Mouse (Mus musculus) heart, adult 10 weeks (tissue): ENCODE data around the gene Zdhhc16. TPM values are rescaled to one million over a fixed set of nuclear protein-coding genes. Genes with fewer than 3 reads are reported as not detected.

ENCODE experiments used
- polyA plus RNA-seq: library from polyadenylated mRNA; stranded (reverse); fragments of 350-450 nt; fragmentation: Illumina TruSeq; extraction: RNeasy Lipid Tissue Mini Kit (QIAGEN cat#74804); gene quantifications from one replicate; pipeline ENCODE4 v1.2.3, GENCODE M21; 2014; ENCODE audit warnings: low read depth, low replicate concordance

Zdhhc16 gene
- polyA plus RNA-seq = 18.1 TPM

GRCm38 (mm10) chr19:41933179-41934086 lies at the start of gene Zdhhc16, which contains the start of gene Exosc1:
Gene Zdhhc16, plus strand, starts transcription at chr19:41933480.
Gene Exosc1, minus strand, starts transcription at chr19:41933423.

GRCm38 (mm10) chr19:41895460-41896318 lies 37.6 kb upstream of the Zdhhc16 start, which contains the start of gene Rrp12:
Gene Rrp12, minus strand, starts transcription at chr19:41896173.

GRCm38 (mm10) chr19:41911178-41912073 lies 21.9 kb upstream of the Zdhhc16 start, which contains the start of gene Pgam1:
Gene Pgam1, plus strand, starts transcription at chr19:41911923.

DNA sequence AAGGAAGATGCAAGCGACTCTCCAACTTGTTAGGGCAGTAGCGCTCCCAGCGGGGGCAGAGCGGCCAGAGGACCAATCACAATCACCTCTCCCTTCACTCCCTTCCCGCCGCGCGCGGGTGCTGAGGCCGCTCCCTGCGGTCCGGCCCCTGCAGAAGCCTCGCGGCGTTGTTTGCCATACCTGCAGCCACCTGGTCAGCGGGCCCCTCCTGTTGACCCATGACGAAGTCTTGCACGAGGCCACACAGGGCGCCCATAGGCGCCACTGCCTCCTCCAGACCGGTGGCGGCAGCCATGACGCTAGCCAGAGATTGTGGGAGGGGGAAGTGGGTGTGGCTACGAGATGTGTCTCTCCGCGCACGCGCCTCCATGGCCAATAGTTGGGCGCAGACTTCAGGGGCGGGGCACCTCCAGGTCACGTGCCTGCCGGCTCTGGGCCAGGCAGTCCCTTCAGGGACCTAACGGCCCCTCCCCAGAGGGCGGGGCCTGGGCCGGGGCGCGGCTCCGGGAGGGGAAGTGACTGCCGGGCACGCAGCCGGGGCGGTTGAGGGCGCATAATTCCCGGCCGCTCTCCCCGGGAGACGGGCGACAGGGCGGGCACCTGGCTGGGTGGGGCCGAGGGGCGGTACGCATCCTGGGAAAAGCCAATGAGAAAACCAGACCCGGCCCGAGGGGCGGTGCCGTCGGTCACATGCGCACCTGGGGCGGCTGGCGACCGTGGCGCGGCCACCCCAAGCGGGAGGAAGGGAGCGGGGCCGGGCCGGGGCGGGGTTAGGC lies 47.7 kb downstream of the Zdhhc16 start, which contains the start of gene Mms19:
TSS of gene Mms19 (minus strand) at position 339 of the 776 bp plus-strand sequence.

DNA sequence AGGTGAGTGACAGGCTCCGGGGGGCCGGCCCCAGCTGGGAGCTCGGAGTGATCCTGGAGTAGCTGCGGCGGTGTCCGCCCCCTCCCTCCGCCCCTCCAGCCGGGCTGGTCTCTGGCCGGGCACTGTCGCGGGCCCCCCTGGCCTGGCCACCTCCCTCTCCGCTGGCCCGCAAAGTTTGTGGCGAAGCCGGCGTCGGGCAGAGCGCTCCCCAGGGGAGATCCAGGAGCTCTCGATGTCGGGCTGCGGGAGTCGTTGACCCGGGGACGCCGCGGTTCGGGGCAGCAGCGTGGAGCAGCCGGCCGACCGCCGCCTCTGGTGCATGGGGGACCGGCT lies 48.3 kb downstream of the Zdhhc16 start, which contains the start of gene Ubtd1:
TSS of gene Ubtd1 (plus strand) at position 169 of the 333 bp plus-strand sequence.

Other genes with a start within 250 kb of the Zdhhc16 start
- gene Slit1, start 189.8 kb upstream of the Zdhhc16 start, polyA plus RNA-seq = not detected
- gene Arhgap19, start 131.4 kb upstream of the Zdhhc16 start, polyA plus RNA-seq = 1.8 TPM
- 1.5 TPM for gene Frat1, start 103.5 kb upstream of the Zdhhc16 start, polyA plus RNA-seq
- 1.0 TPM for gene Frat2, start 85.3 kb upstream of the Zdhhc16 start, polyA plus RNA-seq
- gene Rrp12, start 37.3 kb upstream of the Zdhhc16 start, polyA plus RNA-seq = 10.8 TPM
- gene Pgam1, start 21.6 kb upstream of the Zdhhc16 start, polyA plus RNA-seq = 116 TPM
- gene Exosc1, start 57 bp upstream of the Zdhhc16 start, polyA plus RNA-seq = 17.6 TPM
- gene Mms19, start 47.7 kb downstream of the Zdhhc16 start, polyA plus RNA-seq = 18.8 TPM
- gene Ubtd1, start 48.3 kb downstream of the Zdhhc16 start, polyA plus RNA-seq = 22.9 TPM
- gene Ankrd2, start 102.5 kb downstream of the Zdhhc16 start, polyA plus RNA-seq = not detected
- 0.84 TPM for gene Hoga1, start 112.1 kb downstream of the Zdhhc16 start, polyA plus RNA-seq
- gene 4933411K16Rik, start 118.8 kb downstream of the Zdhhc16 start, polyA plus RNA-seq = not detected
- 2.1 TPM for gene Morn4, start 152.9 kb downstream of the Zdhhc16 start, polyA plus RNA-seq
- 17.5 TPM for gene Pi4k2a, start 157.0 kb downstream of the Zdhhc16 start, polyA plus RNA-seq
- gene Avpi1, start 195.6 kb downstream of the Zdhhc16 start, polyA plus RNA-seq = 20.8 TPM
- 32.2 TPM for gene Marveld1, start 213.9 kb downstream of the Zdhhc16 start, polyA plus RNA-seq
- gene Zfyve27, start 230.5 kb downstream of the Zdhhc16 start, polyA plus RNA-seq = 24.3 TPM